Mouse (Mus musculus) erythroblast, embryonic 14.5 days (primary cell): ENCODE measurements around the gene Utp20. TPM values are rescaled to one million over a fixed set of nuclear protein-coding genes. Genes with fewer than 3 reads are reported as not detected.
A peak's percentile ranks its signal among the peaks of the same experiment; 100 is the strongest.

Source experiments
- H3K27me3 ChIP-seq: 2 replicates; pipeline ENCODE4 v1.6.1; 2012; ENCODE audit warnings: inconsistent platforms; ENCODE audit not compliant: control insufficient read depth
- H3K36me3 ChIP-seq: 2 replicates; pipeline ENCODE4 v1.6.1; 2012; ENCODE audit warnings: mild to moderate bottlenecking, inconsistent platforms; ENCODE audit not compliant: control insufficient read depth
- H3K4me1 ChIP-seq: 2 replicates; pipeline ENCODE4 v1.6.1; 2012; ENCODE audit warnings: inconsistent platforms; ENCODE audit not compliant: control insufficient read depth
- H3K4me3 ChIP-seq: replicated peaks from 2 replicates; pipeline ENCODE3; 2012; ENCODE audit warnings: moderate library complexity, mild to moderate bottlenecking, inconsistent platforms
- H3K9me3 ChIP-seq: 2 replicates; pipeline ENCODE4 v1.6.1; 2012; ENCODE audit warnings: low read length, inconsistent platforms, mixed read lengths; ENCODE audit not compliant: control insufficient read depth
- GATA1 ChIP-seq: IDR thresholded peaks from 2 replicates; pipeline ENCODE4 v1.6.1; 2012; ENCODE audit warnings: low read length, inconsistent platforms, mixed read lengths
- TAL1 ChIP-seq: IDR thresholded peaks from 3 replicates; pipeline ENCODE4 v1.6.1; 2012; ENCODE audit warnings: low read length, inconsistent platforms, mixed read lengths
- polyA plus RNA-seq: library from polyadenylated mRNA; stranded (reverse); fragments of >175 nt; gene quantifications from 2 replicates; pipeline ENCODE4 v1.2.3, GENCODE M21; 2012

Gene Utp20
- polyA plus RNA-seq, result 0.06 and 0.24 TPM in 2 replicates

DNA sequence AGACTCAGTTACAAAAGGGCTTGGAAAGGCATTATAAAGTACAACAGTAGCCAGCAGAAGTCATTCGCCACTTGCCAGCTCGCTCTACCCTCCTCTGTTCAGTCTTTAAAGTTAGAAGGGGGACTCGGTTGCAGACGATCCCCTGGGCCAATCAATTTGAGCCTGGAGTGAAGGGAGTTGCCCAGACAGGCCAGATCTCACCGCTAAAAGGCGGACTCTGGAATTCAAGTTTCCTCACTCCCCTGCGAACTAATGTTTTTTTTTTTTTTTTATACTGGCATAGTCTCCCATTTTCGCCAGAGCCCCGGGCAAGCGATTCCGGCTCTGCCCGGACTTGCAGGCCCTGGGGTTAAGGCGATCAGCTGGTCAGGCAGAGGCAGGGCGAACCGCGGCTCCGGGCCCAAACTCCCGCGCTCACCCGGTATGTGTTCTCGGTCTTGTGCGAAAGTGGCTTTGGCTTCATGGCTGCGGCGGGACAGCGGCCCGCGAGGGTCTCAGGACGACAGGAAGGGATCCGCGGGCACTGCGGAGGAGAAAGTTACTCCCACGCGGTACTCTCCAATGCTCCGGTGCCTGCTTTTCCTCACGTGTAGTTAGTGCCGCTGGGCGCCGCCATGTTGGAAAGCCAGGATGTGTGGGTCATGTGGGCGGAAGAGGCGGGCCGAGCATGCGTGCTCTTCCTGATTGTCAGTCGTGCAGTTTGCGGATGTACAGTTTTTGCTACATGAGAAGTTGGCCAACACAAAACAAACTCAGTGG lies at the start of gene Utp20:
TSS of gene Utp20 (minus strand) at position 617 of the 759 bp plus-strand sequence.
- Histone ChIP-seq H3K4me1 (peaks cover 18% of the 10 kb centered on the region), H3K9me3 (no peaks in the 10 kb centered on the region), H3K4me3 (peak within 1 kb of the TSS; percentile 90), H3K36me3 (peaks cover 16% of the 10 kb centered on the region), H3K27me3 (no peaks in the 10 kb centered on the region)
- no peak for TF ChIP-seq TAL1
- TF ChIP-seq GATA1, result no peak

- Histone ChIP-seq H3K27me3 (no peaks in the 10 kb centered on the region), H3K4me3 (no peak overlapping the region), H3K4me1 (no peaks in the 10 kb centered on the region), H3K36me3 (no peaks in the 10 kb centered on the region), H3K9me3 (no peaks in the 10 kb centered on the region)
- TF ChIP-seq GATA1 (no peak), TAL1 (no peak)
Observed at GRCm38 (mm10) chr10:88874870-88875269, 48.3 kb upstream of the Utp20 start.

DNA sequence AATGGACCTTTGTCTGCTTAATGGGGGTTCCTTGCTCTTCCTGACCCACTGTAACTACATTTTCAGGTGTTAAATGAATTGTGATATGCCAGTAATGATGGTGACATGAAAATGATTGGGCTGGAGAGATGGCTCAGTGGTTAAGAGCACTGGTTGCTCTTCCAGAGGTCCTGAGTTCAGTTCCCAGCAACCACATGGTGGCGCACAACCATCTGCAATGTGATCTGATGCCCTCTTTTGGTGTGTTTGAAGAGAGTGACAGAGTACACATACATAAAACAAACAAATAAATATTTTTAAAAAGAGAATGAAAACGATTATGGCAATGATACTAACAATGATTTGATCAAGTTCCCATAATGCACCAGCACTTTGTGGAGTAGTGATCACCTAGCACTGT lies 39.4 kb upstream of the Utp20 start:
- H3K9me3 ChIP-seq, result no peaks in the 10 kb centered on the region
- no peaks in the 10 kb centered on the region for H3K4me1 ChIP-seq
- TF ChIP-seq GATA1 (no peak), TAL1 (no peak)
- H3K36me3 ChIP-seq, result no peaks in the 10 kb centered on the region
- no peak overlapping the region for H3K4me3 ChIP-seq
- no peaks in the 10 kb centered on the region for H3K27me3 ChIP-seq

- TF ChIP-seq TAL1, result no peak
- TF ChIP-seq GATA1, result no peak
- H3K4me1 ChIP-seq, result no peaks in the 10 kb centered on the region
- no peak overlapping the region for H3K4me3 ChIP-seq
- H3K36me3 ChIP-seq, result no peaks in the 10 kb centered on the region
- no peaks in the 10 kb centered on the region for H3K9me3 ChIP-seq
- H3K27me3 ChIP-seq, result no peaks in the 10 kb centered on the region
Observed at GRCm38 (mm10) chr10:88862293-88862692, 35.7 kb upstream of the Utp20 start.

- Histone ChIP-seq H3K36me3 (no peaks in the 10 kb centered on the region), H3K9me3 (no peaks in the 10 kb centered on the region), H3K4me1 (no peaks in the 10 kb centered on the region), H3K27me3 (no peaks in the 10 kb centered on the region), H3K4me3 (no peak overlapping the region)
- TF ChIP-seq TAL1 (no peak), GATA1 (no peak)
Observed at GRCm38 (mm10) chr10:88861416-88861815, 34.8 kb upstream of the Utp20 start.

DNA sequence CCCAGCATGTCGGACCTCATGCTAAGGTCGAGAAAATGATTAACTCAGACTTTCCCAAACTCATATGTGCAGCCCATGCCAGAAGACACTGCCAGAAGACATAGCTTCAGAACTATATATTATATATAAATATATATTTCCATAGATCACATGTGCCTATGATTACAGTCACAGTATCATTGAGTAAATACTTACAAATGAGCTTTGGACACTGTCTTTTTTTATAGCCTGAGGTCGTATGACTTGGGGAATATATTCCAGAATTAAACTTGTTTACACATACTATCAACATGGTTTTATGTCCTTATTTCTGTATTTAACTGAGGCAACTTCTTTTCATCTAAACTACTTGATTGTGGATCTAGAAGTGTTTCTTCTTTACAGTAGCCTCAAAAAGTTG lies 34.3 kb upstream of the Utp20 start:
- Histone ChIP-seq H3K27me3 (no peaks in the 10 kb centered on the region), H3K4me1 (no peaks in the 10 kb centered on the region), H3K9me3 (no peaks in the 10 kb centered on the region), H3K4me3 (no peak overlapping the region), H3K36me3 (no peaks in the 10 kb centered on the region)
- TF ChIP-seq TAL1 (no peak), GATA1 (no peak)

DNA sequence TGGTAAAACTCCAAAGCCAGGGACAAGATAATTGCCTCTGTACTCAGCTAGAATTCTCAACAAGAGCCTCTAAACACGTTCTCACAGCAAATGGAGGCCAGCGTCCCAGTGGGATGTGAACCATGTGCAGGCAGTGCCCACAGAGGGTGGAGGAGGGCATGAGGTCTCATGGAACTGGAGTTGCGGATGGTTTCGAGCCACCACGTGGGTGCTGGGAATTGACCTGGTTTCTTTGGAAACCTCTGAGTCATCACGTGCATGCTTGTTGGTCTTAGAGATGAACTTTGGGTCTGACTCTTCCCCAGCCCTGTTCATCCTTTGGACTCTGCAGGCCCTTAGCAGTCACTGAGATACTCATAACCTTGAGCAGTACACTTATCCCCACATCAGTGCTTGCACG lies 26.7 kb upstream of the Utp20 start:
- Histone ChIP-seq H3K4me1 (no peaks in the 10 kb centered on the region), H3K36me3 (no peaks in the 10 kb centered on the region), H3K27me3 (no peaks in the 10 kb centered on the region), H3K4me3 (no peak overlapping the region), H3K9me3 (peaks cover 4% of the 10 kb centered on the region)
- TF ChIP-seq TAL1, result no peak
- TF ChIP-seq GATA1, result no peak

GRCm38 (mm10) chr10:88849976-88850375 lies 23.4 kb upstream of the Utp20 start:
- H3K9me3 ChIP-seq, result peaks cover 4% of the 10 kb centered on the region
- no peak overlapping the region for H3K4me3 ChIP-seq
- TF ChIP-seq GATA1 (no peak), TAL1 (no peak)
- no peaks in the 10 kb centered on the region for H3K27me3 ChIP-seq
- no peaks in the 10 kb centered on the region for H3K4me1 ChIP-seq
- no peaks in the 10 kb centered on the region for H3K36me3 ChIP-seq

DNA sequence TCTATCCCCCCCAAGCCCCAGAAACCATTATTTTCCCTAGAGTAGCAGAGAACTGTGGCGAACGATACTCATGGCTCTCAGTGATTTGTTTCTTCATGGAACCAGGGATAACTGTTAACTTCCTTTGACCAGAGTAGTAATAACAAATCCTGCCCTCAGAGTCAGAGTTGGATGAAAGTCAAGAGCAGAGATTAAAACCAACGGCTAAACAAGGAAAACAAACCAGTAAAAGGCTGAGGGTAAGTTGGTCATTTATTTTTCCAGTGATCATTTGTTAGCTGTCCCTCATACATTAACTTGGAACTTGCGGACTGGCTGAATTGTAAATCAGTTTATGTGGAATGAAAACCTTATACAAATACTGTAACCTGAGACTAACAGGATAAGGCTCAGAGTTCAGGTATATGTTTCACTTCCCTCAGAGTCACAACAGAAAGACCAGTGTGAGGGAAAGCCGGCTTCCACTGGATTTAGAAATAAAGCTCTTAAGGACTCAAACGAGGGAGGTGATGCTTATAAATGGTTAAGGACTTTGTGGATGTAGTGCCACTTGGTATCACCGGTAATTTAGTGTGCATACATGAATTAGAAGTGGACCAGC lies 22.4 kb upstream of the Utp20 start:
- TF ChIP-seq TAL1 (no peak), GATA1 (no peak)
- Histone ChIP-seq H3K4me3 (no peak overlapping the region), H3K36me3 (no peaks in the 10 kb centered on the region), H3K4me1 (no peaks in the 10 kb centered on the region), H3K27me3 (no peaks in the 10 kb centered on the region), H3K9me3 (peaks cover 4% of the 10 kb centered on the region)

GRCm38 (mm10) chr10:88834227-88834626 lies 7.6 kb upstream of the Utp20 start:
- no peaks in the 10 kb centered on the region for H3K36me3 ChIP-seq
- no peak for TF ChIP-seq GATA1
- no peak for TF ChIP-seq TAL1
- peaks cover 2% of the 10 kb centered on the region; the same call in 1 of the 2 replicates for H3K4me1 ChIP-seq
- no peaks in the 10 kb centered on the region for H3K27me3 ChIP-seq
- no peak overlapping the region for H3K4me3 ChIP-seq
- H3K9me3 ChIP-seq, result peaks cover 2% of the 10 kb centered on the region; the same call in 1 of the 2 replicates
